Mouse (Mus musculus) adrenal gland, postnatal 36 days (tissue): Measurements from ENCODE around the gene Picalm. TPM values are rescaled to one million over a fixed set of nuclear protein-coding genes. Genes with fewer than 3 reads are reported as not detected.
"Not testable (repeated sequence)": the region's sequence is repeated elsewhere in the genome, so short reads cannot be mapped to it uniquely, and the experiment has no call there.

Source experiments
- DNase-seq, 2 experiments: peaks; one replicate each; pipeline ENCODE4 v3.0.0; 2021; ENCODE audit warnings: mixed read lengths in 1 of 2
- total RNA-seq, 2 experiments: library from RNA; stranded (reverse); gene quantifications; 2 replicates each; pipeline ENCODE4 v1.2.3; 2021

Picalm gene
- total RNA-seq, 2 experiments from 2014 or later, result 148 to 152 TPM

DNA sequence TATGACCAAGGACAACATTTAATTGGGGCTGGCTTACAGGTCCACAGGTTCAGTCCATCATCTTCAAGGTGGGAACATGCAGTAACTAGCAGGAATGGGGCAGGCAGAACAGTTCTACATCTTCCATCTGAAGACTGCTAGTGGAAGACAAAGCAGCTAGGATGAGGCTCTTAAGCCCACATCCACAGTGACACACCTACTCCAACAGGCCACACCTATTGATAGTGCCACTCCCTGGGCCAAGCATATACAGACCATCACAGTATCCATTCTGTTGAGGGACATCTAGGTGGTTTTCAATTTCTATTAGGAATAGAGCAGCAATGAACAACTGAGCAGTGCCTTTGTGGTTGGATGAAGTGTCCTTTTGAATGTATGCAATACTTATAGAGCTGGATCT lies 80.9 kb downstream of the Picalm start:
- DNase-seq, result no peak

- DNase-seq, result no peak
Observed at GRCm38 (mm10) chr7:90216511-90216910, 86.5 kb downstream of the Picalm start.

GRCm38 (mm10) chr7:90218122-90218521 lies 88.1 kb downstream of the Picalm start:
- DNase-seq, result no peak

GRCm38 (mm10) chr7:90221487-90221886 lies 91.5 kb downstream of the Picalm start:
- no peak for DNase-seq

DNA sequence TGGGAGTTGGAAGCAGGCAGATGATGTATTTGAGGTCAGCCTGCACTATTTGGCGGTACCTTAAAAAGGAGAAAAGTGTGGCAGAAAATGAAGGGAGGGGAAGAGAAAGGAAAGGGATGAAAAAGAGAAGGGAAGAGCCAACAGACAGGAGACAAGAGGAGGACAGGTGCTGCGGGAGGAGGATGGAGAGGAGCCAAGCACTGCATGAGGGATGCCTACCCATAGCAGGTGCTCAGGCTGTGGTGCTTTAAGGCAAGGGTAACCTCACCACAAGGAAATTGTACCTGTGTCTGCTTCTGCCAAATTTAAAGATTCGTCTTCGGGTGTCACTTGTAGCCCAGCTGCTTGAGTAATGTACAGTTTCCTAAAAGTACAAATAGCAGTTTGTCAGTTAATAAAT lies 98.1 kb downstream of the Picalm start:
- DNase-seq, result no peak

GRCm38 (mm10) chr7:90228884-90229283 lies 98.9 kb downstream of the Picalm start:
- not testable (repeated sequence) for DNase-seq

GRCm38 (mm10) chr7:90231431-90231830 lies 101.4 kb downstream of the Picalm start:
- DNase-seq, result no peak

DNA sequence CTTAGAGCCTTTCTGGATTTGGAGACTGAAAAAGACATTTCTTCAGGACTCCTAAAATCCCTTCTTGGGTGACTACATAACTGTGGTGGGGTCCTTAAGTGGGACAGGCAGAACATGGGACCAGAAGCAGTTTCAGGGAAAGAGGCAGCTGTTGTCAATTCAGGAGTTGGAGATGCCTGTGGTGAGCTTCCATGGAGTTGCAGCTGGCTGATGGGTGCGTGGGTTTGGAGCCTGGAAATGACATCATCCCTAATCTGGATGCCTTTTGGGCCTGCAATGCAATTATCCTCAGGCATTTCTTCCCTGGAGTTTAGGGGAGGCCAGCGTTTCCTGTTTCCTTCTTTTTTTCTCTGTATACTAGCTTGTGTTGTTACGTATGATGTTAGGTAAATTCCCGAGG lies 103.9 kb downstream of the Picalm start:
- no peak for DNase-seq

DNA sequence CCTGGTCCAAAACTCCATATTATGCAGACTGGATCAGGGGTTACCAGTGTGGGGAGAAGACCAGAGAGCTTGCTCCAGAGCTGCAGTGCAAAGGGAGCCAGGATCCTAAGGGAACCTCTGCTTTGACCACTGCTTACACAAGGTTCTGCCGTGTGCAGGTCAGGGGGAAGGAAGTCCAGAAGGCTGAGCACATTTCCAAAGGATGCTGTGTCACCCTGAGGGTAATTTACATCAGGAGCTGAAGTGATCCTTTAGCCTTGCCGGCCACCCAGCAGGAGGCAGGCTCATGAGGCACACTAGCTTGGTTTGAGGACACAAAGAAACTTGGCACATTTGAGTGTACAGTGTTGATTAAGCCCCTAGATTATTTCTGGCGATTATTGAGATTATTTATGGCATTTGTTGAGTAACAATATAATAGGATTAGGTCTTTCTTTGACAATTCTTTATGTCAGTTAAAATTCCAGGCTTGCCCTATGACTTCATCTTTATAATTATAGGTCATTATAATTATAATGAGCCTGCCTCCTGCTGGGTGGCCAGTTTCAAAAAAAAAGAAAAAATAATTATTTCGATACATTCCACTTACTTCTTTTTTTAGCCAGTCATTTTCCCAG lies 106.4 kb downstream of the Picalm start:
- DNase-seq, result no peak

- DNase-seq, result no peak
Observed at GRCm38 (mm10) chr7:90243151-90243550, 113.1 kb downstream of the Picalm start.

DNA sequence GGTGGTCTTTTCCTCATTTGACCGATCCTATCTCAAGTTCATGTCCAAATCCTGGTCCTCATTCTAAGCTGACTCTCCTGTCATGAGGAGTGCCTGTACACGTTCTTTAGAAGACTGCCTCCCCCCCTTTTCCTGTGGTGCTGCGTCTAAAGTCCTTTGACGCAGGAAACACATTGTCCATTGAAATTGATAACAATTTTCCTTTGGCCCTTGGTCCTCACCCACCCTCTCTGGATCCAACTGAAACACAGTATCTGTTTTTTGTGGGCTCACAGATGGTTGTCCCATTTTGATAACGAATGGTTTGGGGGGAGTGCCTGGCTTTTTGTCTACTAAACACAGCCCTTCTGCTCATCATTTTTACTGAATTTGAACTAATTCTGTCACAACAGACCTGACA lies 113.6 kb downstream of the Picalm start:
- no peak for DNase-seq

DNA sequence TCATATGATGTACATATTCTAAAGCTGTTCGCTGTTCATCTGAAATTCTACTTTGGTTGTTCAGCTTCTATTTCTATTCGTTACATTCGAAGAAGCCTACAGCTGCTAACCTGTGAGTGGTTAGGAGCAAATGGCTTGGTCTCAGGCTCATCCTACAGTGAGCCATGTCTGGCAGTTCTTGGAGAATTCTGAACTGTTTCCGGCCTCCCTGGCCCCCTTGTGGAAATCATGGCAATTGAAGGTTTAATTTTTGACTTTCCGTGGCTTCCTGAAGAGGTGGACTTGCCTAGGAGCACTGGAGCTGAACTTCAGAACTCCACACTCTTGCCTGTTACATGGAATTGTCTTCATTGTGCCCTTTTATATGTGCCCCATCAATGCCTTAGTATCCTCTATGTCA lies 122.9 kb downstream of the Picalm start:
- no peak for DNase-seq

GRCm38 (mm10) chr7:90258701-90259100 lies 128.7 kb downstream of the Picalm start:
- DNase-seq, result no peak

GRCm38 (mm10) chr7:90259899-90260298 lies 129.9 kb downstream of the Picalm start:
- no peak for DNase-seq

GRCm38 (mm10) chr7:90261902-90262599 lies 132.0 kb downstream of the Picalm start:
- no peak for DNase-seq

Other genes with a start within 250 kb of the Picalm start
- gene Ccdc81, start 226.6 kb upstream of the Picalm start, total RNA-seq, result under 1 TPM in 1 of 2 experiments, not detected in 1; 0.30 TPM
- gene Hikeshi, start 189.0 kb upstream of the Picalm start, total RNA-seq, result 10 to 100 TPM; 79.1 to 87.2 TPM
- 10 to 100 TPM; 41.0 to 56.5 TPM for gene Eed, start 149.2 kb upstream of the Picalm start, total RNA-seq
- not detected for gene Ccdc83, start 135.6 kb downstream of the Picalm start, total RNA-seq
- 1 to 10 TPM; 4.6 to 4.7 TPM for gene Sytl2, start 172.0 kb downstream of the Picalm start, total RNA-seq